Mouse (Mus musculus) thymus, postnatal 14 days (tissue): ENCODE measurements around the gene E2f6.

Source experiments
- DNase-seq: peaks from one replicate; pipeline ENCODE4 v3.0.0; 2021

E2f6 gene

DNA sequence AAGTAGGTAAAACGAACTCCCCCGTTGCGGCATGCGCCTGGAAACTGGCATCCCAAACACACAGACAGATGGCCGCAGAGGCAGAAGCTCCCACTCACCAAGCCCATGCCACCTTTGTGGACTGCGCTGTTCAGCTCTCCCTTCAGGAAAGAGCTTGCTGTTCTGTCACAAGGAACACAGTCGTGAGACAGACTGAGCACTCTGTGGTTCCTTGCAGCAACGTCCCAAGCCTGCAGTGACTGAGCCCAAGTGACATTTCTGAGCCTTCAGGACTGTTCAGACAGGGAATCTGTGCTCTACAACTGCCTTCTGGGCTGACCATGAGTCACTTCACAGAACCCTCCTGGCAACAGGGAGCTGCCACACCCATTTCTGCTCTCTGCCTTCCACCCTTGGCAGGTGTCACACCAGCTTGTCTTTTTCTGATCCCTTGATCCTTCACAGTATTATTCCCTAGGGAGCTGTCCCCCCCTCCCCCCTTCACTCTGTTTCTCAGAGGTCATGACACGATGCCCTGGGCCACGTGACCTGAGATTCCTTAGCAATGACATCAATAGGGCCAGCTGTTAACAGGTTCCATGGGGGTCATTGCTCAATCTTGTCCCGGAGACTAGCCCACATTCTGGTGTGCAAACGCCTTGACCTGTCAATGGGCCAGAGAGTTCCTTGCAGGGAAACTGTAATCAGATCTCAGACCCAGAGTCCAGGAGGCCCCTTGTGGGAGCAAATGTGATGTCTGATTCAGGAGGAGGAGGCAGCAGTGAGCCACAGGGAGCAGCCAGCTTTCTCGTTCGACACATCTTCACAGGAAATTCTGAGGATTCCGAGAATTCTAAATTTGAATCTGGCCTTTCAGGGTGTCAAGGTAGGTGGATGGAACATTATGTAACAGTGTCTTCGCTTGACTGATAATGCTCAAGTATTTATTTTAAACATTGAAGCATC is 39.9 kb downstream of the E2f6 start:
- no peak for DNase-seq

DNA sequence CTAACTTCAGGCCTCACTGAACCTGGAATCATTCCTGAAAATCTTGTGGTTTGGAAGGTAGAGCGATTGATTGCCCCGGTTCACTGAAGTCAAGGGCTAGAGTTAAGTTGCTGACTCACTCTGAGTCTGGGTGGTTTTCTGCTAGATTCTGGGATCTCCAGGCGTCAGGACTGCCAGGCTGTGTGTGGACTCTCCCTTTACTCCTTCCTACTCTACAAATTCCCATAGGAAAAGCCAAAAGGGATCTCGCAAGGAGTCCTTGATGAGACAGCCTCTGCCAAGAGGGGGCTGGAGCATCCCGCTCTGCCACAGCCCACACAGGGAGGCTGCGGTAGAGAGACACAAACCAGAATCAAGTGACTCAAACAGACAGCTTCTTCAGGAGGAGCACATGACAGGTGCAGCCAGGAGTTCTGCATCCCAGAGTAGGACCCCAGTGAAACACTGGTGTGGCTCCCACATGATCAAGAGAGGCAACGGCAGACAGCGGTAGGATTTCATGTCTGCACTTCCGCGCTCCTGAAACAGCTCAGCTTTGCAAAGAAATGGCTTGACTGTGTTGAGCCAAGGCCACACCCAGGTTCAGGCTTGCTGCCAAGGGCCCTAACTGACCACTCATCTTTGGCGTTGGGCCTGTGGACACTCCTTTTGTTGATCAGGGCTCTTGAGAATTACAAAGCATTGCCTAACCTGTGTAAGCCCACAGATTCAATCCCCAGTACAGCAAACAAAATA is 42.8 kb downstream of the E2f6 start:
- no peak for DNase-seq

DNA sequence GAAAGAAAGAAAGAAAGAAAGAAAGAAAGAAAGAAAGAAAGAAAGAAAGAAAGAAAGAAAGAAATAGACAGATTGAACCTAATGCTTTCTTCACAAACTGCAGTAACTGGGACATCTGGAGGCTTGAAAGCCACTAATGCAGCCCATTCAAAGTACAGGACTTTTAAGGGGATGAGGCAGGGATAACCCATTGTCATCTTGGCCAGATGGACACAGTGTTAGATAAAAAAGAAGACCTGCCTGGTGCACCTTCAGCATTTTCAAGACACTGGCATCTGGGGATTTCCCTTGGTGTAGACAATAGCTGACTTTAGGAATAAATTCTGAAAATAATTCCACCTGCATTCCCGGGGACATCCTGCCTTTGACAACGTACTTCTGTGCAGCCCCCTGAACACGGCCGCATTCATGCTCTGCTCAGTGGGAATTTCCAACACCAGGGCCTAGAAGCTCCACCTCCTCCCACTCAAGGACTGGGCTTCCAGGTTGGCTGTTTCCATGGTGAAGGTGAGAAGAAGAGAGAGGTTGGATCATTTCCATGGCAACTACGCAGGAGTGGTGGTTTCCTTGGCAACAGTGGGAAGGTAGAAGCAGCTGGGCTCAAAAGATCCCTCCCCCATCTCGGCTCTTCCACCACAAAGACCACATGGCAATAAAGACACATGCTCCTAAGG is 45.0 kb downstream of the E2f6 start:
- DNase-seq, result no peak

DNA sequence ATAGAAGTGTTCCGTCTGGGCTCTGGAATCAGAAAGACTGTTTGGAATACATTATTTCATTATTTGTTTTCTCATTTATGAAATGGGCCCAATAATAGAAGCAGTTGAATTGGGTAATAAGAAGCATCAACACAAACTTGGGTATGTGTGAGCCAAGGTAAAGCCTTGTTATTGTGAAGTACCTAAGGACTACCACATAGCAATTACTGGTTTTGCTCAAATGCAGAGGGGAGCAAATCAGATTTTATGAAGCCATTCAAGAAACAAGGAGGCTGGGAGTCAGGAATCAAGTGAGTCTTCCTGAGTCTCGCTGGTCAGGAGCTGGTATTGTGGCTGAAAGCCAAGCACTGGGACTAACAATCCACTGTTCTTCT is 45.5 kb downstream of the E2f6 start:
- no peak for DNase-seq

DNA sequence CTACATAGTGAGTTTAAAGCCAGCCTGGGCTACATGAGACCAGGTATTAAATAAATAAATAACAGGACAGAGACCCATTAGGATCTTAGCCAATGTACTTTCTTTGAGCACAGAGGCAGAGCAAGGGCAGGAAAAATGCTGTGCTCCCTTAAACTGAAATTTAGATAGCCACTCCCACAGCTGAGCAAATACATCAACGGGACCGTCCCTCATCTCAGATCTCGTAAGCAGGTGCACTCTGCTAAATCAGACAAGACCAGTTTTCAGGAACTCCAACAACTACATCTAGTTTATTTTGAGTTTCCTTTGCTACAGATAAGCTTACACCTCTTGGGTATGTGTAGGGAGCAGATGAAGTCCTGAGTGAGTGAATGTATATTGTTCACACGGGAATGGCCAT is 47.3 kb downstream of the E2f6 start:
- no peak for DNase-seq

DNA sequence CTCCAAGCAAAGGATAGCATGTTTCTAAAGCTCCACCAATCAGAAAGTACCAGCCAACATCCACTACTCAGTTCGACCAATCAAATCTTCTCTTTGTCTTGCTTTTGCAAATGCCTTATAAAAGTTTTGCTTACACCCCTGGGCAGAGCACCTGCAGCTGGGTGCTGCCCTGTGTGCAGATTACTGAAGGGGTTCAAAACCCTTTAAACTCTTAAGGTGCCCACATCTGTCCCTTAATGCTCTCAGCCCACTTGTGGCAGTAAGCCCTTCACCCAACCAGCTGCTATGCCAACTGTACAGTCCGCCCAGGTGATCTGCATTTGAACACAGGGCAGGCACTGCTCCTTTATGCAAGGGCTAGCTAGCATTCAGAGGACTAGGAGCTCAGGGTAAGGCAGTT is 49.0 kb downstream of the E2f6 start:
- DNase-seq, result no peak

DNA sequence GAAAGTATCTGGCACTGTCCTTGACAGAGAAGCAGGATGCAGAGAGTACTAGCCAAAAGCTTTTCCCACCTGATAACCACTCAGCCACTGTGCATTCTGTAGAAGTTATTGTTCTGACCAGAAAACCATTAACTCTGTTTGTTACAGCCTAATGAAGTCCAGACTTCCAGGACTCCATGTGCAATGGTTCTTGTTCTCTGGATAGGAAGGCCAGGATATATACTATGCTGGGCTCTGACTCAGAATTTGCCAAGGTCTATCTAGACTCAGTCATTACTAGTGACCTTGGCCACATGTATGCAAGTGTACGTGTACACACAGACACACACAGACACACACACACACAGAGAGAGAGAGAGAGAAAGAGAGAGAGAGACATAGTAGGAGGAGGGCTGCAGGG is 49.8 kb downstream of the E2f6 start:
- DNase-seq, result no peak

DNA sequence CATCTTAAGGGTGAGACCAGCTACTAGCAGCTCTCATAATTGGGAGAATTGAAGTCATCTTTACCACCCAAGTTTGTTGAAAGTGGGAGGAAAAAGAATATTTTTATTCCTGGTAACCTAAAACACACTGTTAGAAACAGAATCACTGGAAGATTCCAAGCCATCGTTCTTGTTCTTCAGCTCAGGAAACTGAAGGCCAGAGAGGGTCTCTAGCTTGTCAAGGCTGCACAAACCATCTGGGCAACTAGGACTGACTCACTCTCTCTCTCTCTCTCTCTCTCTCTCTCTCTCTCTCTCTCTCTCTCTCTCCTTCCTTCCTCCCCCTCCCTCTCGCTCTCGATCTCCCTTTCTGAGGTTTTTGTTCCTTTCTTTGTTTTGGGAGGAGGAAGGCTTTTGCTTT is 50.2 kb downstream of the E2f6 start:
- no peak for DNase-seq

DNA sequence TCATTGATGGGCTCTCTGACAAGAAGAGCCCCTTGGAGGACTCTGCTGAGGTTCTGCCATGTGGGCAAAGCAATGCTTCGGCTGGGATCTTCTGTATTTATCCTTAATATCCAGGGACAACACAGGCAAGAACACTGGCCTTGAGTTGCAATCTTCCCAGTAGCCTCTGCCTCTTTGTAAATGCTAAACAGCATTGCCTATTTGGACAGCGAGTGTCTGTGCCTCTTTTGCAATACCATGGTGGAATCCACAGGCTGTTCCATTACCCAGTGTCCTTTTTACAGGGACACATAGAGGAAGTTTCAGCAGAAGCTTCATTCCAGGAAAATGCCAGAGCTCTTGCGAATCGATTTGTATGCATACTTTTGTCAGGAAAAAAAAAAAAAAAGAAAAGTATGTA is 53.7 kb downstream of the E2f6 start:
- no peak for DNase-seq

DNA sequence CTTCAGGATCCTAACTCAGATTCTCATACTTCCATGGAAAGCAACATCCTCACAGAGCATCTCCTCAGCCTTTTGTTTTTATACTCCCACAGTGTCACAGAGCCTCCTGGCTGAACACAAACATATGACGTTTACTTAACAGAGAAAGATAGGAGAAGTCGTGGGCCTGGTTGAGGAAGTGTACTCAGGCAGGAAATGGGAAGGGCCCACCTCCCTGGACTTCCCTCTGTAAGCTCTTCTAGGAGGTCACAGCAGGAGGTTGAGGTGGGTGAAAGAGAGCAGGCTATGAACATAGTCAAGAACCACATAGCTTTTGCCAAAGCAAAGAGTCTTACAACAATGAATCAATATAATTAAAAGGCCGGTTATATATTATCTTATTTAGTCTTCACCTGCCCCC is 55.1 kb downstream of the E2f6 start:
- no peak for DNase-seq

DNA sequence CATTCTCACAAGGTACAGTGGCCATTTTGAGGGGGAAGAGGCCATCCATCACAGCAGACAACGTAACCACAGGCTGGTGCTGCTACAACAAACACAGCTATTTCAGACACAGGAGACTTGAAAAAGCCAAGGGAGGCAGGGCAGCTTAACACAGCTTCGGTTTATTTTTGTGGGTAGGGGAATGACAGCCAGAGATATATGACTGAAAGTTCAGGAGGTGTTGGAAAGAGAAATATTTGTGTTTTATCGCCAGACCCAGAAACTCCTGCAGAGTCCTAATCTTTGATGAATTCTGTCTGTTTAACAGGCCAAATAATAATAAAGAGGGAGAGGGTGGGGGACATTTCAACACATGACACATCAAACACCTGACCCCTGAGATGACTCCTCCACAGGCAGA is 55.7 kb downstream of the E2f6 start:
- no peak for DNase-seq

DNA sequence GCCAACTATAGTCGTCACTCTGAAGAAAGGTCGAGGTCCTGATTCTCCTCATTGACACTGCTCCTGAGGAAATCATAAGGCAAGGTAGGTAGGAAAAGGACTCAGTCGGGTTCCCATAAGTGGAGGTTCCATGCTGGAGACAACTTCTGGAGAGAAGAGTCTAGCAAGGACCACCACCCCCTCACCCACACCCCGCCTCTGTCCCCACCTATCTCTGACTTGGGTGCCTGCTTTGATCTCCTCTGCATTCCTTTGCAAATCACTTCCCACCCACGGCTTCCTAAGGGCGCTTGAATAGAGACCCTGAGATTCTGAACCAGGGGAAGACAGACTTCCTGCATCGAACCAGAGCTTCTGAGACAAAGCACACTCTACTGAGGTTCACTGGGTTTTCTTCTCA is 56.5 kb downstream of the E2f6 start:
- DNase-seq, result no peak

DNA sequence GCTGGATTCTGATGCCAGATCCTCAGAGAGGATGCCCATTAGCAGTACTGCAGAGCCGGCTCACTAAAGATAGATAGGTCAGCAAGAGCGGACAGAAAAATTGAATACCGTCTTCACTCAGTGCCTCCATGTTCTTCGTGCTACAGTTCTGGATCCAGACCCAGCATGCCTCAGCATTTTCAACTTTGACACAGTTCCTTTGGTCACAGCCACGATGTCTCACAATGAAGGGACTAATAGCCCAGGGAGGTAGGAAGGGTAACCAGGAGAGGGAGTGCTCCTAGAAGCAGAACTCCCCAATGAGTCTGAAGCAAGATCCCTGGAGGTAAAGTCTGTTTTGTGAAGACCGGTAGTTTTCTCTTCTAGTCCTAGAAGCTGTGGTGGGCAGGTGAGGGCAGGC is 57.9 kb downstream of the E2f6 start:
- no peak for DNase-seq

DNA sequence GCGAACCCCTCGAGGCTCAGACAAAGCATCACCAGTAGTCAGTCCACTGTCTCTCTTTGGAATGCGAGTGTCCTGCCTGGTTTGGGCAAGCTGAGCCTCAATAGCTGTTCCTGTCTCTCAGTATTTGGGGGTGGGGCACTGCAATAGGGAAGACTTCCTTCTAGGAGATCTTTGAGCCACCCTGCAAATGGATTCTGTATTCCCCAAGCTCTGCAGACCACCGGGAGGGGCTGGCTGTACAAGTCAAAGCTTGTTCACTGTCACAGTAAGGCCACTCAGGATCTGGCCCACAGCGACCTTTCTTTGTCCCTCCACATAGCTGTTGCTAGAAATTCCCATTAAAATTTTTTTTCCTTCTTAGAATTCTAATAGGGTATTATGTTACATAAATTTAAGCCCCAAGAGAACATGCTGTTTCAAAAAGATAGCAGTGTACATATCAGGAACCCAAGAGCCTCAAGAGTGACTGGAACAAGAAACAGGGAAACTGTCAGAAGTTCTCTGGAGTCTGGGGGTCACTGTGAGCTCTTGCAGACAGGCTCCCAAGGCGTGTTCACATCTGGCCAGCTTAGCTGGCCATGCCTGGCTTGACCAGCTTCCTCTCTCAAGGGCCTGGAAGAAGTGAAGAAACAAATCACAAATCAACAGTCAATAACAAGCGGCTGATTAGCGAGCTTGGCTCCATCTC is 58.5 kb downstream of the E2f6 start:
- DNase-seq, result no peak

DNA sequence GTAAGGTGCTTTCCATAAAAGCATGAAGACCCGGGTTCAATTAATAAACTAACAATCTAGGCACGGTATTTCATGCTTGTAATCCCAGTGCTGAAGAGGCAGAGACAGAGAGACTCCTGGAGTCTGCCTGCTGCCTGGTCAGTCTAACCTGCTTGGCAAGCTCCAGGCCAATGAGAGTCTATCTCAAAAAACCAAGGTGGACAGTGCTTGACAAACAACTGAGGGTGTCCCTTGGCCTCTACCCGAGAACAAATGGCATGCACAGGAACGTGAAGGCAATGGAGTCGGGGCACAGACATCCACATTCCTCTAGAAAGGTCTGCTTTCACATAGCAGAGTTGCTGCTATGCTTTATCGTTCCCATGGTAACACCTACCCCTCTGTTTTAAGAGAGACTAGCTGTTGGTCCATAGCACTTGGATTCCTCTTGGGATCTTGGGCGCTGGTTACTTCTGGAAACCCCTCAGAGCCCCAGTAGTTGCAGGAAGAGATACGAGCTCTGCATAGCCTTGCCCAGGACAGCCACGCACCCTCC is 59.2 kb downstream of the E2f6 start:
- DNase-seq, result no peak

DNA sequence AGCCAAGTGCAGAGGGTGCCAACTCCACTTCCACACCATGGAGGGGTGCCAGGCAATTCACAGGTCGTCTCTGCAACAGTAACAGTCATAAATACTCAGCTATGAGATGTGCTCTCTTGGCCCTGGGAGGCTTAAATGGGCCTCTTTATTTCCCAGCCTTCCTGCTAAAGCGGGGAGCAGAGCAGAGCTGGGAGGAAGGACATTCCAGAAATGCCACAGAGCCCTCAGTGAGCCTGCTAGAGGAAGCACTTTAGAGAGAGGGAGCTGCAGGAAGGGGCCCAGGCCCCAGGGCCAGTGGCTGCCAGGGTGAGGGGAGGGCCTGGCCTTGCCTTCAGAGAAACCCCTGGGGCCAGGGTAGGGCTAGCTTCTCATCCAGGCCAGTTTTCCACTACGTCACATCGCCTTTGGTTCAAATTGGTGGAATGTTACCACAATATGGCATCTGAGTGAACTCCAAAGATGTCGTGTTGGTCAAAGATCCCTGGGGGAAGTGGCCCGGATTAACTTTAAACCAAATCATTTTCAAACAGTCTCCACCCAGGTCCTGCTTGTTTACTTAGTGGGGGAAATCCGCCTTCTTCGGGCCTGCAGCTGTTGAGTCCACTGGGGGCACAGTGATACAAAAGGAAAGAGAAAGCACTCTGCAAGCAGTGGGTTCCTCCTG is 59.8 kb downstream of the E2f6 start:
- DNase-seq, result no peak

DNA sequence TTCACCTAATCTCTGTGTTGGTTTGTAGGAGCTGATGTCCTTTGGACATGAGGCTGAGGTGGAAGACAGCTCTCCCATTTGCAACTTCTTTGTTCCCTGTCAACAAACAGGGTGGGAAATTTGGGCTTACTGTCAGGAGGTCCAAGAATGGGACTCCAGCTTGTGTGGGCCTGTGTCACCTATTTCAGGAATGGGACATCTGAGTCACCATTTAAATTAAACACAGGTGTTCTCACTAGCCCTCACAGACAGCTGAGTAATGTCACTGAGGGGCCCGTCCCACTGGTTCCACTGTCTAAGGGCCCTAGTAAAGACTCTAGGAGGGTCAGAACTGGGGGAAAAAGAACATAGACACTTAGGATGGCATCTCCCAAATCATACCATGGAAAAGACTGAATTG is 61.2 kb downstream of the E2f6 start:
- no peak for DNase-seq

DNA sequence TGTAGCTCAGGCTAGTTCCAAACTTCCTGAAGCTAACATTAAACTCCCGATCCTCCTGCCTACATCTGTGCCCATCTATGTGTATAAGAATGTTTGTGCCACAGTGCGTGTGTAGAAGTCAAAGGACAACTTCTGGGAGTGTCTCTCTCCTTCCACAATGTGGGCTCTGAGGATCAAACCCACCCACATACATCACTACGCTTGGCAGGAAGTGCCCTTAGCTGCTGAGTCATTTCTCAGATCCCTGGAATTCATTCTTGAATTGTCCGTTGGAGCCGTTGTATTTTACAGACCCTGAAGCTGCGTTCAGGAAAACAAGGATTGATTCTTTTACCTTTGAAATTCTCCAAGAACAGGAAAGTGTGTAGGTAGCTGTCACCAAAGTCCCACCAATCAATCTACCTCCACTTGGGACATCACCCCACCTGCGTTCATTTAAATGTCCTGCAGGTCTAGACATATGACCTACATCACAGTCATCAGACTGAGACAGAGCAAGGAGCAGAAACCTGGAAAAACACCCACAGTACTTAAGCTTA is 62.2 kb downstream of the E2f6 start:
- no peak for DNase-seq

DNA sequence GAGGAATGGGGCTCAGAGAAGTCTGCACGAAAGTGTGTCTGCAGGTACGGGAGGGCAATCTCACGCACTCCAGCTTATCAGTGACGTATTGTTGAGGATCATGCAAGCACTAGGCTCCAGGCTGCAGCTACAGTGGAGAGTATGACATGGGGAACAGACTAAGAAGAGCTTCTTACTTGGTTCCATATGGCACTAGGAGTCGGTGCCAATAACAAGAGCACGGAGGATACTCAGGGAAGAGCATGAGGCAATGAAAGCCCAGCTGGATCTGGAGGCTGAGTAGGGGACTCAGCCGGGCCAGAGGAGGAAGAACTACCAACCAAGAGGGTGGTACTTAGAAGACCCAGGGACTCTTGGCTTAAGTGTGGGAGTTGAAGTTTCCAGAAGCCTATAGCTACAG is 62.8 kb downstream of the E2f6 start:
- no peak for DNase-seq

DNA sequence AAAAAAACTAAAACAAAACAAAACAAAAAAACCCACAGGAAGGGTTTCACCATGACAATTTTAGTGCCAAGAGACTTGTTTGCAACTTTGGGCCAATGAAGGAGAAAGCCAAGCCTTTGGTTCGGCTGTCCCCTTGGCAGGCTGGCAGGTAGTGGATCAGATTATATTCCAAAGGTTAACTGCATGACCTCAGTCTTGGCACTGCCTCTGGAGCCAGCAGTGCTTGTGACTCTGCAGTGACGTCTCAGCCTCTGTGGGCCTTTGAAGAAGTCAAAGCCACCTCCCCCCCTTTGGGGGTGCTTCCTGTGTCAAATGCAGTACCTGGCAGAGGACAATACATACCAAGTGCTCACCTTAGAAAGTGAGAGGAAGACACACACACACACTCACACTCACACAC is 63.3 kb downstream of the E2f6 start:
- DNase-seq, result peak; percentile 80

DNA sequence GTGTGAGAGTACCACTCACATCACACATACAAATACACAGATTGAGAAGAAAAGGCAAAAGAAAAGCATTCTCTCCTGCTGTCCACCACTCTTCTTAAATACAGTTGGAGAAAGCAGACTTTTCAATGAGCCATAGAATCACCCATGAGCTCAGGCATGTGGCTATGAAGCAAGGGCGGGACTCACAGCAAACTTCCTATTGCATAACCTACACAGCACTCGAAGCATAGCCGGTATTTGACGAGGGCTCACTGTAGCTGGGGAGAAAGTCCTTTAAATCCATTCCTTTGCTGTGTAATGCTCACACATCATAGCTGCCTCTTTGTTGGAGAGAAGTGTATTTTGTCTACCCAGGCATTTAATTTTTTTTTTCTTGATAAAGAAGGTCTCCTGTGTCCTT is 64.5 kb downstream of the E2f6 start:
- no peak for DNase-seq

DNA sequence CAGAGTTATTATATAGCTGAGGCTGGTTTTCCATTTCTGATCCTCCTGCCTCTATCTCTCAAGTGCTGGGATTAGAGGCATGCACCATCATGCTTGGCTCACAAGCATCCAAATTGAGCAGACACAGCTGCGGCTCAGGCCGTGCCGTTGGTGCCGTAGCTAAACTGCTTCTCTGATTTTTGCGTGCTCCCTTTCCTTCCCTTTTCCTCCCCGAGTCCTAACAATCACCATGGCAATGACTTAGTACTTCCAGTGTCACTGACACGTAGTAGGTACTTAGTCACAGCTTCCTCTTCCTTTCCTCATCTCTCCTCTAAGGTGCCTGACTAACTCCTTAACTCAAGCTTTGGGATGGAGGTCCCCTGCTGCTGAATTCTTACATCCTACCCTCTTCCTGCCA is 64.9 kb downstream of the E2f6 start:
- no peak for DNase-seq
